In the genomic region with DNA sequence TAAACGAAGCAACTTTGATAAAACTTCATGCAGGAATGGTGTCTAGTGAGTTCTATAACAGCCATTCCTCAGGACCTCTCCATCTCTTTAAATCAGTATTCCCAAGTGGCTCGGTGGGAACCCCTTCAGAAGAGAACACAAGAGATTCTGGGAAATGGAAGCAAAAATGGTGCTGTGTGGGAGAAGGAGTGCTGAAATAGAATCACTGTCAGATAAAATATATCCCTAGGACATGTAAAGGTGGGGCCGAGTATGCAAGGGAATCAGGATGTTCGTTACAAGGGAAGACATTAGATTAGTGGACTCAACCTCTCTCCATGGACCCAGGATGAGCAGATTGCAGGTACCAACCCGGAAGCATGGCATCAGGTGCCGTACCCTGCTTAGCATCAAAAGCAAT, we compare ENCODE assay signal across 11 mouse cellular contexts.
"Had no signal": no experiment of that assay in that cellular context is flagged by ENCODE, and none has a peak within 500 bp of the region (broad histone marks: within the 10 kb centered on the region; RNA-seq: fewer than 3 reads in every experiment).

No protein-coding gene starts in this region.

- H3K9ac ChIP-seq: limb, embryonic 13.5 days; liver, embryonic 14.5 days; midbrain, embryonic 13.5 days; neural tube, embryonic 15.5 days had no signal

- H3K9me3 ChIP-seq: limb, embryonic 13.5 days; midbrain, embryonic 13.5 days; neural tube, embryonic 15.5 days had no signal

- H3K36me3 ChIP-seq: limb, embryonic 13.5 days; midbrain, embryonic 13.5 days; neural tube, embryonic 15.5 days had no signal

- H3K27me3 ChIP-seq: limb, embryonic 13.5 days; midbrain, embryonic 13.5 days; neural tube, embryonic 15.5 days had no signal

- DNase-seq: kidney, postnatal 36 days; layer of hippocampus, postnatal 36 days; lung, adult 18-20 months; thymus, adult 2 months; thymus, postnatal 25 days had no signal

- H3K4me2 ChIP-seq: limb, embryonic 13.5 days; midbrain, embryonic 13.5 days; neural tube, embryonic 15.5 days had no signal

- H3K27ac ChIP-seq: kidney, postnatal 0 days; limb, embryonic 13.5 days; liver, embryonic 14.5 days; midbrain, embryonic 13.5 days had no signal

- H3K4me3 ChIP-seq: limb, embryonic 13.5 days; midbrain, embryonic 13.5 days; myocyte; neural tube, embryonic 15.5 days had no signal

- ATAC-seq: midbrain, embryonic 13.5 days had no signal
